Mouse (Mus musculus): Measurements from ENCODE around the gene Scgb3a1. TPM values are rescaled to one million over a fixed set of nuclear protein-coding genes. Genes with fewer than 3 reads are reported as not detected.
A peak's percentile ranks its signal among the peaks of the same experiment; 100 is the strongest.

The Scgb3a1 gene
- polyA plus RNA-seq, 1 experiment from 2014 or later, result not detected

DNA sequence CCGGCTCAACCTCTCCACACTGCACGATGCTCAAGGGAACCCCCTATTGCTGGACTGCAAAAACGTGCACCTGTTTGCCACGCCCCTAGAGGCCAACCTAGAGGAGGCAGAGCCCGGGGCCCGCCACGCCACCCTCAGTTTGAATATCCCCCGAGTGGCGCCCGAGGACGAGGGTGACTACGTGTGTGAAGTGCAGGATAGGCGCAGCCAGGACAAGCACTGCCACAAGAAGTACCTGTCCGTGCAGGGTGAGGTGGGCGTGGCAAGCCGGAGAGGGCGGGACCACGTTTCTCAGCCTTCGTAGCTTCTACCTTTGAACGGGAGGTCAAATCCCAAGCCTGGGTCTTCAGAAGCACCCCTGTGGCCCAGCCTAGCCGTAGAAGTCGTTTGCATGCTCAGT is 29.3 kb upstream of the Scgb3a1 start:
- H3K9ac ChIP-seq (ENCODE audit: low read depth, low read length), result peak overlapping the region; percentile 35
- peaks cover 32% of the 10 kb centered on the region for H3K27me3 ChIP-seq (replicated peaks; ENCODE audit: control insufficient read depth, insufficient read depth, low read length)
- no peaks in the 10 kb centered on the region for H3K36me3 ChIP-seq (ENCODE audit: control insufficient read depth, insufficient read depth, low read length)
- 7% methylated on average over 18 of the region's 22 CpGs for WGBS
- ATAC-seq, result 0 out of 2 replicates have a peak, but pooled peaks have one; percentile 10
- H3K4me2 ChIP-seq (ENCODE audit: low read length), result peak overlapping the region; percentile 67
- peak overlapping the region; percentile 40 for H3K4me3 ChIP-seq (ENCODE audit: low read length)
- H3K4me1 ChIP-seq (ENCODE audit: control insufficient read depth, insufficient read depth, low read depth, low read length), result peaks cover 13% of the 10 kb centered on the region
- H3K27ac ChIP-seq (ENCODE audit: low read depth, low read length), result no peak overlapping the region
- no peaks in the 10 kb centered on the region for H3K9me3 ChIP-seq (ENCODE audit: control insufficient read depth, low read length)

DNA sequence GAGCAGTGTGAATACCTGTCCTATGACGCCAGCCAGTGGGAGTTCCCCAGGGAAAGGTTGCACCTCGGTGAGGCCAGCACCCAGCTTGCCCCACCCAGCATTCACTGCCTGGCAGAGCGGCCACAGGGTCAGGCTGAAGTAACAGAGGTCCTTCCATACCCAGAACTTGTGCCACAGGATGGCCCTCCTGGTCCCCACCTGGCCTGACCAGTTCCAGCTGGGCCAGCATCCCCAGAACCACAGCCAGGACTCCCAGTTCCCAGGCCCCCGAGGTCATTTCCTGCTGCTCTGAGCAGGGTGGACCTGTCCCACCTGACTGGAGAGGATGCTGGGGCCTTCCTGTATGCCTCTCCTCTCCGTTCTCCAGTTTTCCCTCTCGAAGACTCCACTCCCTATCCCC is 27.7 kb upstream of the Scgb3a1 start:
- peaks cover 13% of the 10 kb centered on the region for H3K4me1 ChIP-seq (ENCODE audit: control insufficient read depth, insufficient read depth, low read depth, low read length)
- ATAC-seq, result no peak
- no peaks in the 10 kb centered on the region for H3K9me3 ChIP-seq (ENCODE audit: control insufficient read depth, low read length)
- H3K4me3 ChIP-seq (ENCODE audit: low read length), result no peak overlapping the region
- H3K9ac ChIP-seq (ENCODE audit: low read depth, low read length), result no peak overlapping the region
- H3K27me3 ChIP-seq (replicated peaks; ENCODE audit: control insufficient read depth, insufficient read depth, low read length), result peaks cover 32% of the 10 kb centered on the region
- H3K27ac ChIP-seq (ENCODE audit: low read depth, low read length), result no peak overlapping the region
- WGBS, result 75% methylated on average over 6 of the region's 6 CpGs
- no peak overlapping the region for H3K4me2 ChIP-seq (ENCODE audit: low read length)
- no peaks in the 10 kb centered on the region for H3K36me3 ChIP-seq (ENCODE audit: control insufficient read depth, insufficient read depth, low read length)

DNA sequence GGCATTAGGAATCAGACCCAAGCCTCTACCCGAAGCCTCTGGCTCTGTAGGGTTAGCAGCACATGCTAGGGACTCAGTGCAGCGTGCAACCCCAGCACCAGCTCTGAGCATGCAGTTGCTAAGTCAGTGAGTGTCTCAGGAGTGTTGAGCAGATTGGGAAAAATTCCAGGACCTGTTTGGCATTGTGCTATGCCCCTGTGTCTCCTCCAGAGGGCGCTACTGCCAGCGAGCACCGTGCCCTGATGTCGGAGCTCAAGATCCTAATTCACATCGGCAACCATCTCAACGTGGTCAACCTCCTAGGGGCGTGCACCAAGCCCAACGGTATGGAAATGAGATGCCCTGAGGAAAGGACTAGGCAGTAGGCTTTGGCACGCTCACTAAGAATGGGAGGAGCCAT is 27.0 kb upstream of the Scgb3a1 start:
- 0 out of 2 replicates have a peak overlapping the region, but pooled peaks have one; percentile 0 for H3K4me3 ChIP-seq (ENCODE audit: low read length)
- H3K9me3 ChIP-seq (ENCODE audit: control insufficient read depth, low read length), result no peaks in the 10 kb centered on the region
- H3K4me2 ChIP-seq (ENCODE audit: low read length), result peak overlapping the region; percentile 20; the same call in 1 of the 2 replicates
- H3K4me1 ChIP-seq (ENCODE audit: control insufficient read depth, insufficient read depth, low read depth, low read length), result peaks cover 13% of the 10 kb centered on the region
- peaks cover 32% of the 10 kb centered on the region for H3K27me3 ChIP-seq (replicated peaks; ENCODE audit: control insufficient read depth, insufficient read depth, low read length)
- H3K36me3 ChIP-seq (ENCODE audit: control insufficient read depth, insufficient read depth, low read length), result no peaks in the 10 kb centered on the region
- no peak overlapping the region for H3K27ac ChIP-seq (ENCODE audit: low read depth, low read length)
- 0 out of 2 replicates have a peak, but pooled peaks have one; percentile 16 for ATAC-seq
- WGBS, result 3% methylated on average over 11 of the region's 11 CpGs
- no peak overlapping the region for H3K9ac ChIP-seq (ENCODE audit: low read depth, low read length)

DNA sequence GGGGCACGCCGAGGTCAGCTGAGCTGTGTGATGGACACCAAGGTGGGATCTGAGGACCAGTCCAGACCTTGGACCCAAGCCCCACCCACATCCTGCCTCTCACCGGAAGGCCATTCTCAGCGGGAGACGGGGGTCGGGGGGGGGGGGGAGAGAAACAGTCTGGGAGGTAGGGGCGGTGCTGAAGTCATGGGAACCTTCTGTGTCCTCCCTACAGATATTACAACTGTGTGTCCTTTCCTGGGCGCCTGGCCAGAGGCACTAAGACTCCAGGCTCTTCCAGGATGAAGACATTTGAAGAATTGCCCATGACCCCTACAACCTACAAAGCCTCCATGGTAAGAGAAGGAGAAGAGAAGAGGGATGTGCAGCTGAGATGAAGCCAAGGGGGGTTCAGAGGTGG is 17.7 kb upstream of the Scgb3a1 start:
- ATAC-seq, result no peak
- Histone ChIP-seq H3K27ac (ENCODE audit: low read depth, low read length) (no peak overlapping the region), H3K27me3 (replicated peaks; ENCODE audit: control insufficient read depth, insufficient read depth, low read length) (no peaks in the 10 kb centered on the region), H3K36me3 (ENCODE audit: control insufficient read depth, insufficient read depth, low read length) (no peaks in the 10 kb centered on the region), H3K9ac (ENCODE audit: low read depth, low read length) (no peak overlapping the region), H3K4me2 (ENCODE audit: low read length) (no peak overlapping the region), H3K4me1 (ENCODE audit: control insufficient read depth, insufficient read depth, low read depth, low read length) (no peaks in the 10 kb centered on the region), H3K9me3 (ENCODE audit: control insufficient read depth, low read length) (no peaks in the 10 kb centered on the region), H3K4me3 (ENCODE audit: low read length) (no peak overlapping the region)
- WGBS, result 52% methylated on average over 7 of the region's 8 CpGs

DNA sequence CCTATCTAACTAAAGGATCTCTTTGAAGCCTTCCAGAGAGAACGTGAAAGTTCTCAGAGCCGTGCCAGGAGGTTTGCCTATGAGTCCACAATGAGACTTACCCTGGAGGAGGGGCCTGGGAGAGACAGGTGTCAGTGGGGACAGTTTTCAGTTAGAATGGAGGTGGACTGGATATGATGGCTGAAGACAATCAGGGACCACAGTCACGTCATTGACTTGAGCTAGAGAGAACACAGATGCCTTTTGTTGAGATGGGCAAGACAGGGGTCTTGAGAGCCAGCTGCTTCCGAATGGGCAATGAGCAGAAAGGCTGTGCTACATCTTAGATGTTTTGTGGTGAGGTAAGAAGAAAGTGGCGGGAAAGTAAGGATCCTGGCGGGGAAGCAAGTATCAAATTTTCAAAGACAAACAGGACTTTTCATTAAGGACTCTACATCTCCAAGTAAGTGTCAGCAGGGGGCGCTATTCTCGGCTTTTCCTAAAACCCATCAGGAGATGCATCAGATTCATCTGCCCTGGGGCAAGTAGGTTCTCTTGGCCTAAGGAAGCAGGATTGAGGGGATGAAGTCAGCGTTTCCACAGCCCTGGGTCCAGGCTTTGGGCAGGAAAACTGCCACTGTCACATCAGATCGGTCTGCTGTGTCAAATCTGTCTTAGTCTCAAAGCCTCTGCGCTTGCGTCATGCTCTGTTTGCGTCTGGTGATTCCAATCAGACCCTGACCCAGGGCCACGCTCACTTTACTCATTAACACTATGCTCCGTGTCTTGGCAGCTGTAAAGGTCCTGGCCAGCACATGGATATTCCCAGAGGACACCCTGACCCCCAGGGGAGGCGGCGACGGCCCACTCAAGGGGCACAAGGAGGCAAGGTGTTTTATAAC is 13.1 kb upstream of the Scgb3a1 start:
- no peak overlapping the region for H3K27ac ChIP-seq (ENCODE audit: low read depth, low read length)
- H3K9me3 ChIP-seq (ENCODE audit: control insufficient read depth, low read length), result no peaks in the 10 kb centered on the region
- no peaks in the 10 kb centered on the region for H3K27me3 ChIP-seq (replicated peaks; ENCODE audit: control insufficient read depth, insufficient read depth, low read length)
- no peak overlapping the region for H3K9ac ChIP-seq (ENCODE audit: low read depth, low read length)
- ATAC-seq, result no peak
- H3K4me1 ChIP-seq (ENCODE audit: control insufficient read depth, insufficient read depth, low read depth, low read length), result no peaks in the 10 kb centered on the region
- 60% methylated on average over 18 of the region's 18 CpGs for WGBS
- no peak overlapping the region for H3K4me3 ChIP-seq (ENCODE audit: low read length)
- no peaks in the 10 kb centered on the region for H3K36me3 ChIP-seq (ENCODE audit: control insufficient read depth, insufficient read depth, low read length)
- H3K4me2 ChIP-seq (ENCODE audit: low read length), result no peak overlapping the region

DNA sequence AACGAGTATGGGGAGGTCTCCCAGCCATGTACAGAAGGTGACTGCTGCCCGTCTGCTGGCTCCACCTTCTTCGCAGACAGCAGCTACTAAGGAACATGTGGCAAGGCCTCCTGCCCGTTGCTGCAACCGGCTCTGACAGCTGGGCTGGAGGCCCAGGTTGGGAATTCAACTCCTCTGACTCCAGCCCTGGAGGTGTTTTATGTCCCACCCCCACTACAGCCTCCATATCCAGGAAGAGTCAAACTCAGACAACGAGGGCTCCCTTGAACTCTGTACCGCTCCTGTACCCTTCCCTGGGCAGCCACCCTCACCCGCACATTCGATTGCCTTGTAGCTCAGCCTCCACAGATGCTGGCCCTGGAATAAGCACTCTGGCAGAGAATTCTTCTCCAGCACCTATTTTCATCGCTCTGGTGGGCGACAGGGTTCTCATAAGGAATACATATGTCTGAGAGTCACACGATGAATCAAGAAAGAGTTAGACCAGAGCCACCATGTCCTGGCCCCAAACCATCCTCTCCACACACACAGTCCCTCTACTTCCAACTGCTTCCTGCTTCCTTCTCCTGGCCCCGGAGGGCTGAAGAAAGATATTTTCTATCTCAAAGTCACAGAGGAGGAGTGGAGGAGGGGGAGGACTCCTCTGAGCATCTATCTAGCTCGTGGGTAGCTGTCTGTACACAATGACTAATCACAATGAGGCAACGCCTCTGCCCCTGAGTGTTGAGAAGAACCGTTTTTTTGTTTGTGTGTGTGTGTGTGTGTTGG is 12.2 kb upstream of the Scgb3a1 start:
- H3K9me3 ChIP-seq (ENCODE audit: control insufficient read depth, low read length), result no peaks in the 10 kb centered on the region
- H3K36me3 ChIP-seq (ENCODE audit: control insufficient read depth, insufficient read depth, low read length), result no peaks in the 10 kb centered on the region
- H3K4me3 ChIP-seq (ENCODE audit: low read length), result no peak overlapping the region
- H3K27ac ChIP-seq (ENCODE audit: low read depth, low read length), result no peak overlapping the region
- 69% methylated on average over 16 of the region's 16 CpGs for WGBS
- H3K9ac ChIP-seq (ENCODE audit: low read depth, low read length), result no peak overlapping the region
- no peak for ATAC-seq
- H3K27me3 ChIP-seq (replicated peaks; ENCODE audit: control insufficient read depth, insufficient read depth, low read length), result no peaks in the 10 kb centered on the region
- H3K4me2 ChIP-seq (ENCODE audit: low read length), result no peak overlapping the region
- H3K4me1 ChIP-seq (ENCODE audit: control insufficient read depth, insufficient read depth, low read depth, low read length), result no peaks in the 10 kb centered on the region

DNA sequence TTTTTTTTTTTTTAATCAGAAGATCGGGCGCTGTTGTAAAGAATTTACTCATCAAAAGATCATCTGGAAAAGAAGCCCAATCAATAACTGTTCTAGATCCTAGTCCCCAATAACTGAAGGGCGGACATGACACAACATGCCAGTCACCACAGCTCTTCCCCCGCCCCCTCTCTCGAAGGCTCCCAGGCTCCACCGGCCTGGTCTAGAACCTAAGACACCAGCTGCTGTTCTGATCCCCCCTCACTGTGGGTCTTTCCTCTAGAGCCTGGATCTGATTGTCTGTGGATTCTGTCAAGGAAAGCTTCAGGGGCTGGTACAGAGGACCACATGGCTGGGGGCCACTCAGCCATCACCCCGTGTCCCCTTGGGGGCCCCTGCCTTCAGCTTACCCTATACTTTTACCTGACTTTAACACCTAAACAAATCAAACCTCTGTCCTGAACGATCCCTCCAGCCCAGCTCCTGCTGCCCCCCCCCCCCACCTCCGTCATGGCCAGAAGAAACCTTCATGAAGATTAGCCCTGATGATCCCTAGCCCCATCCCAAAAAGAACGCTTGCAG is 11.6 kb upstream of the Scgb3a1 start:
- Histone ChIP-seq H3K4me3 (ENCODE audit: low read length) (no peak overlapping the region), H3K36me3 (ENCODE audit: control insufficient read depth, insufficient read depth, low read length) (no peaks in the 10 kb centered on the region), H3K4me1 (ENCODE audit: control insufficient read depth, insufficient read depth, low read depth, low read length) (no peaks in the 10 kb centered on the region), H3K4me2 (ENCODE audit: low read length) (no peak overlapping the region), H3K27ac (ENCODE audit: low read depth, low read length) (no peak overlapping the region), H3K9ac (ENCODE audit: low read depth, low read length) (no peak overlapping the region), H3K9me3 (ENCODE audit: control insufficient read depth, low read length) (no peaks in the 10 kb centered on the region), H3K27me3 (replicated peaks; ENCODE audit: control insufficient read depth, insufficient read depth, low read length) (no peaks in the 10 kb centered on the region)
- no peak for ATAC-seq
- 83% methylated on average over 10 of the region's 10 CpGs for WGBS

DNA sequence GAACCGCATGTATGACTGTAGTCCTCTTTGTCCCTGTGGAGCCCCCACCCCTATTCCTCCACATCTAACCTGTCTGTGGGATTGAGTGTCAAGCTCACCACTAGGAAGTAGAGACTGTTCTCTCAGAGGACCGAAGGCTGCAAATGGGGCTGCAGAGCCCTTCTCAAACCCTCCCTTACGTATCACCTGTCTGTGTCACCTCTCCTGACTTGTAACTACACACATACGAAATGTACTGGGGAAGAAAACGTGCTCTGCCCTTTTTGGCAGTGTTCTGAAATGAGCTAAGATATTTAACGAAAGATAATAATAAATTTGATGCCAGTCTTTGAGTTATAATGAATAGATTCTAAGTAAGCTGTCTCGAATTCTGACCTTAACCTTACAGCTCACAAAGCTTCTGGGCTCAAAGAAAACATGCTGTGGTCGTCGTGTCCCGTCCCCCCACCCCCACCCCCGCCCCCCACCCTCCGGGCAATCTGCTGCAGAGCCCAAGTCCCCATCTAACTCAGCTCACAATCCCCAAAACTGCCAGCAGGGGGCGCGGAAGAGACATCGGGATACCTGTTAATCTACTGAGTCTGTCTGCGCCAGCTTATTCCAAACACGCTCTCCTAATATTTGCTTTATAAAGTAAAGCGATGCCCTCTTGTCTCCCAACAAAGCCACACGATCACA is 10.9 kb upstream of the Scgb3a1 start:
- no peaks in the 10 kb centered on the region for H3K27me3 ChIP-seq (replicated peaks; ENCODE audit: control insufficient read depth, insufficient read depth, low read length)
- 27% methylated on average over 19 of the region's 19 CpGs for WGBS
- no peak overlapping the region for H3K9ac ChIP-seq (ENCODE audit: low read depth, low read length)
- no peaks in the 10 kb centered on the region for H3K36me3 ChIP-seq (ENCODE audit: control insufficient read depth, insufficient read depth, low read length)
- H3K27ac ChIP-seq (ENCODE audit: low read depth, low read length), result no peak overlapping the region
- H3K4me3 ChIP-seq (ENCODE audit: low read length), result no peak overlapping the region
- peak overlapping the region; percentile 24 for H3K4me2 ChIP-seq (ENCODE audit: low read length)
- H3K4me1 ChIP-seq (ENCODE audit: control insufficient read depth, insufficient read depth, low read depth, low read length), result no peaks in the 10 kb centered on the region
- ATAC-seq, result peak; percentile 60; the same call in 1 of the 2 replicates
- no peaks in the 10 kb centered on the region for H3K9me3 ChIP-seq (ENCODE audit: control insufficient read depth, low read length)

Data from hindbrain, embryonic 16.5 days (tissue).